Mouse (Mus musculus): ENCODE data around the gene Gan.

DNA sequence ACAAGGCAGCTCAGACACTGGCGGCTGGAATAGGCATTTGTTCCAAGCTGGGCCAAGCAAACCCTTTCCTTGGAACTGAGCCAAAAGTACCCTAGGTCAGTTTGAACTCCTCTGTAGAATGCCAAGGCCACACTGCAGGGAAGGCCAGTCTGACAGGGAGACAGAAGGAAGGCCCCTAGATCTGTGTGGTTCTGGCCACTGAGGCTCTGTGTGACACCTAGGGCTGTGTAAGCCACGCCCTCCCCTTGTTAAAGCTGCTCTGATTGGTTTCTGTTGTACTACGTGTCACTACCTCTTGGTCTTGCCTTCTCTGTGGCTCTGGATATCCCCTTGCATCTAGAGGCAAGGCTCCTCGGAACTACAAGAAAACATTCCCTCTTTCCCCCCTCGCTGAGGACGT lies 86.7 kb downstream of the Gan start:
- TF ChIP-seq HCFC1 (IDR thresholded peaks at IDR 0.05; ENCODE audit: low read depth, low read length), result no peak
- no peak for TF ChIP-seq KAT2A (conservative IDR thresholded peaks at IDR 0.05; ENCODE audit: low read depth, low read length)
- TF ChIP-seq CHD2 (IDR thresholded peaks at IDR 0.05; ENCODE audit: low read length), result no peak
- TF ChIP-seq CTCF (IDR thresholded peaks at IDR 0.05 in 2 of 3, conservative IDR thresholded peaks at IDR 0.05 in 1 of 3; ENCODE audit: control insufficient read depth in 1 of 3, insufficient read depth in 1 of 3, low read depth in 2 of 3, low read length in 3 of 3, poor library complexity in 1 of 3, severe bottlenecking in 1 of 3), result no peak
- no peak for TF ChIP-seq EP300 (IDR thresholded peaks at IDR 0.05; ENCODE audit: low read depth in 1 of 2, low read length in 2 of 2)
- no peak for TF ChIP-seq ZKSCAN1 (IDR thresholded peaks at IDR 0.05; ENCODE audit: low read depth, low read length)

All from MEL (cell line).